Mouse (Mus musculus) central nervous system, embryonic 18 days (tissue): ENCODE data around the gene Elfn2. TPM values are rescaled to one million over a fixed set of nuclear protein-coding genes. Genes with fewer than 3 reads are reported as not detected.

Experiments used
- polyA plus RNA-seq: library from polyadenylated mRNA; depleted of rRNA; stranded (reverse); fragments of >200 nt; gene quantifications from 2 replicates; pipeline ENCODE4 v1.2.3, GENCODE M21; 2012; rRNA removed

Elfn2 gene
- polyA plus RNA-seq: 27.7 and 33.0 TPM in 2 replicates

DNA sequence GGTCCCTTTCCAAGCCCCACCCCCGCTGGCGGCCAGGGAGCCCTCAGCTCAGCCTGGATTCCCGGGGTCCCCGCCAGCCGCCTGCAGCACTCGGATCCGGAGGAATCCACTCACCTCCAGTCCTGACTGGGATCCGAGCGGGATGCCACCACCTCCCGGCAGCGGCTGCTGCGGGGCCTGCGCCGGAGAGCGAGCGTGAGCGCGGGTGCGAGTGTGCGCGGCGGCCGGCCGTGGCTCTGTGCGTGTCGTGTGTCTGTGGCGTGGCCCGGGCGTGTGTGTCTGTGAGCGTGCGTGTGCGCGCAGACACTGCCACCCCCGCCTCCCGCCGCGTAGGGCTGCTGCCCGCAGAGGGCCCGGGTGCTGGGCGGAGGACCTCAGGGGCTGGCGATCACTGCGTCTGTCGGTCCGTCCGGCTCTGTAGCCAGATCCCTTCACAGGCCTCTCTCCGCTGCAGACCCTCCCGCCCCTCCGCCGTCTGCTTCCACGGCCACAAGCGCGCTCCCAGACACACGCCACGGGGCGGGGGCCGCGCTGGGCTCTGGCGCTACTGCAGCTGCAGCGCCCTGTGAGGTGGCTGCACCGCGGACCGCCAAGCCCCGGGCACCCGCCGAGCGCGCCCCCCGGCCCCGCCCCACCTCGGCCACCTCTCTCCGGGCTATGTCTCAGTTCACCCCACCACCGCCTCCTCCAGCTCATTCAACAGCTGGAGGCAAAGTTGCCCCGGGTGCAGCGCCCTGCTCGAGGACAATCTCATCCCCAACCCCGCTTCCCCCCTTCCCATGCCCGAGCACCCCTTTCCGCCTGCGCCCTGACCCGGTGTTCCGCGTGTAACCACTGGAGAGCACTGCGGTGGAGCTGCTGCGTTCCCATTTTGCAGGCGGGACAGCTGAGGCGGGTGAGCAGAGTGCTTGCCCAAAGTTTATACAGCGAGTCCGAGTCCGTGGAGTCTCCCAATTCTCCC, at the start of gene Elfn2:
TSS of gene Elfn2 (minus strand) at position 482 of the 961 bp plus-strand sequence.

Other genes starting within 250 kb of the Elfn2 start
- gene Il2rb, start 223.5 kb downstream of the Elfn2 start, polyA plus RNA-seq: 0.11 and 0.17 TPM in 2 replicates
- gene C1qtnf6, start 187.4 kb downstream of the Elfn2 start, polyA plus RNA-seq: 13.1 and 15.5 TPM in 2 replicates
- gene Sstr3, start 174.1 kb downstream of the Elfn2 start, polyA plus RNA-seq: 1.1 and 2.5 TPM in 2 replicates
- gene Rac2, start 146.0 kb downstream of the Elfn2 start, polyA plus RNA-seq: 4.2 and 6.3 TPM in 2 replicates
- 3.4 and 4.3 TPM in 2 replicates for gene Cyth4, start 121.7 kb downstream of the Elfn2 start, polyA plus RNA-seq
- 14.3 and 15.5 TPM in 2 replicates for gene Mfng, start 54.7 kb upstream of the Elfn2 start, polyA plus RNA-seq
- 5.8 and 6.5 TPM in 2 replicates for gene Card10, start 84.3 kb upstream of the Elfn2 start, polyA plus RNA-seq
- 9.2 and 10.9 TPM in 2 replicates for gene Cdc42ep1, start 123.9 kb upstream of the Elfn2 start, polyA plus RNA-seq
- 0.11 TPM in 1 of 2 replicates, not detected in the other for gene Lgals2, start 136.8 kb upstream of the Elfn2 start, polyA plus RNA-seq
- 54.1 and 61.2 TPM in 2 replicates for gene Gga1, start 158.4 kb upstream of the Elfn2 start, polyA plus RNA-seq
- not detected in 2 replicates for gene Gm49510, start 180.9 kb upstream of the Elfn2 start, polyA plus RNA-seq
- gene Sh3bp1, start 181.0 kb upstream of the Elfn2 start, polyA plus RNA-seq: 6.9 and 7.5 TPM in 2 replicates
- 167 and 168 TPM in 2 replicates for gene Pdxp, start 195.1 kb upstream of the Elfn2 start, polyA plus RNA-seq
- gene Lgals1, start 208.0 kb upstream of the Elfn2 start, polyA plus RNA-seq: 56.7 and 143 TPM in 2 replicates
- 49.7 and 50.2 TPM in 2 replicates for gene Nol12, start 216.2 kb upstream of the Elfn2 start, polyA plus RNA-seq
- gene Triobp, start 229.0 kb upstream of the Elfn2 start, polyA plus RNA-seq: 45.7 and 55.1 TPM in 2 replicates